Mouse (Mus musculus): ENCODE results near the gene Rpap3. TPM values are rescaled to one million over a fixed set of nuclear protein-coding genes. Genes with fewer than 3 reads are reported as not detected.

Rpap3 gene
- total RNA-seq, 1 experiment from 2014 or later: 22.7 TPM

- no peak for ATAC-seq (ENCODE audit: extremely low read depth, insufficient number of reproducible peaks, low FRiP score, poor library complexity, severe bottlenecking)
Observed at GRCm38 (mm10) chr15:97664981-97665668, 40.5 kb downstream of the Rpap3 start.

GRCm38 (mm10) chr15:97663750-97664406 lies 41.7 kb downstream of the Rpap3 start:
- peak; percentile 79 for ATAC-seq (ENCODE audit: extremely low read depth, insufficient number of reproducible peaks, low FRiP score, poor library complexity, severe bottlenecking)

- ATAC-seq (ENCODE audit: extremely low read depth, insufficient number of reproducible peaks, low FRiP score, poor library complexity, severe bottlenecking): no peak
Observed at GRCm38 (mm10) chr15:97658755-97659116, 46.9 kb downstream of the Rpap3 start.

GRCm38 (mm10) chr15:97657856-97658754 lies 47.5 kb downstream of the Rpap3 start:
- ATAC-seq (ENCODE audit: extremely low read depth, insufficient number of reproducible peaks, low FRiP score, poor library complexity, severe bottlenecking): no peak

- ATAC-seq (ENCODE audit: extremely low read depth, insufficient number of reproducible peaks, low FRiP score, poor library complexity, severe bottlenecking): no peak
Observed at GRCm38 (mm10) chr15:97657420-97657819, 48.2 kb downstream of the Rpap3 start.

GRCm38 (mm10) chr15:97649726-97650125 lies 55.9 kb downstream of the Rpap3 start:
- no peak for ATAC-seq (ENCODE audit: extremely low read depth, insufficient number of reproducible peaks, low FRiP score, poor library complexity, severe bottlenecking)

- ATAC-seq (ENCODE audit: extremely low read depth, insufficient number of reproducible peaks, low FRiP score, poor library complexity, severe bottlenecking): no peak
Observed at GRCm38 (mm10) chr15:97648176-97648575, 57.4 kb downstream of the Rpap3 start.

GRCm38 (mm10) chr15:97646426-97646825 lies 59.2 kb downstream of the Rpap3 start:
- no peak for ATAC-seq (ENCODE audit: extremely low read depth, insufficient number of reproducible peaks, low FRiP score, poor library complexity, severe bottlenecking)

GRCm38 (mm10) chr15:97643986-97644385 lies 61.6 kb downstream of the Rpap3 start:
- no peak for ATAC-seq (ENCODE audit: extremely low read depth, insufficient number of reproducible peaks, low FRiP score, poor library complexity, severe bottlenecking)

Other genes with a start within 250 kb of the Rpap3 start
- 2.9 and 3.7 TPM in 2 replicates for gene Endou, start 25.5 kb upstream of the Rpap3 start, total RNA-seq (2017)
- gene Rapgef3, start 62.1 kb upstream of the Rpap3 start, total RNA-seq (2017): 2.6 and 4.3 TPM in 2 replicates
- 20.8 and 23.7 TPM in 2 replicates for gene Slc48a1, start 72.7 kb upstream of the Rpap3 start, total RNA-seq (2017)
- 31.8 and 34.7 TPM in 2 replicates for gene Hdac7, start 138.7 kb upstream of the Rpap3 start, total RNA-seq (2017)
- gene Vdr, start 204.8 kb upstream of the Rpap3 start, total RNA-seq (2017): 0.23 TPM in 1 of 2 replicates, not detected in the other

Measured in neutrophil, adult 5-6 weeks (primary cell).